Mouse (Mus musculus): ENCODE data around the gene Usp2.

DNA sequence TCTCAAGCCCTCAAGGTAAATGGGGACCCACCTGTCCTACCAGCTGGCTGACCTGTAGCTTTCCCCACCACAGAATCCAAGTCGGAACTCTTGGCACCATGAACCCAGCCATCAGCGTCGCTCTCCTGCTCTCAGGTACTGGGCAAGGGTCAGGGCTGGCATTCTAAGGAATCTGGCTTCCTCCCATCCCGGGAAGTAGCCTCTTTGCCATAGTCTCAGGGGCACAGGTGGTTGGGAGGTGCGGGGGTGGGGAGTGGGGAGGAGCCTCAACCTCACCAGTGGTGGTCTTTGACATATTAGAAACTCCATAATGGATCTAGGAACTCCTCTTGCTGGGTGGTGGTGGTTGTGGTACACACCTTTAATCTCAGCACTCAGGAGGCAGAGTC, 20.9 kb upstream of the Usp2 start:
- no peak for TF ChIP-seq ETS1 (IDR thresholded peaks at IDR 0.05; ENCODE audit: low read depth, low read length)
- no peak for TF ChIP-seq RCOR1 (IDR thresholded peaks at IDR 0.05; ENCODE audit: low read depth, low read length)
- no peak for TF ChIP-seq POLR2AphosphoS5 (IDR thresholded peaks at IDR 0.05; ENCODE audit: borderline replicate concordance, low read depth, low read length)
- no peak for TF ChIP-seq CTCF (IDR thresholded peaks at IDR 0.05 in 2 of 3, conservative IDR thresholded peaks at IDR 0.05 in 1 of 3; ENCODE audit: control insufficient read depth in 1 of 3, insufficient read depth in 1 of 3, low read depth in 2 of 3, low read length in 3 of 3, poor library complexity in 1 of 3, severe bottlenecking in 1 of 3)
- TF ChIP-seq POLR2A (IDR thresholded peaks at IDR 0.05; ENCODE audit: control insufficient read depth in 1 of 2, insufficient read depth in 1 of 2, low read depth in 1 of 2, low read length in 2 of 2, poor library complexity in 1 of 2): no peak
- no peak for TF ChIP-seq EP300 (IDR thresholded peaks at IDR 0.05; ENCODE audit: low read depth in 1 of 2, low read length in 2 of 2)
- no peak for TF ChIP-seq HCFC1 (IDR thresholded peaks at IDR 0.05; ENCODE audit: low read depth, low read length)
- TF ChIP-seq MAX (IDR thresholded peaks at IDR 0.05; ENCODE audit: low read length): no peak
- no peak for TF ChIP-seq KAT2A (conservative IDR thresholded peaks at IDR 0.05; ENCODE audit: low read depth, low read length)

Measured in MEL (cell line).